Mouse (Mus musculus): ENCODE data around the gene Msmo1. TPM values are rescaled to one million over a fixed set of nuclear protein-coding genes. Genes with fewer than 3 reads are reported as not detected.

Msmo1 gene
- polyA plus RNA-seq, 1 experiment from 2014 or later = 116 TPM

- Histone ChIP-seq H3K4me3 (ENCODE audit: low read length) (peak overlapping the region; percentile 81), H3K9me3 (ENCODE audit: control insufficient read depth, low read length) (no peaks in the 10 kb centered on the region), H3K27me3 (ENCODE audit: control insufficient read depth, insufficient read depth, low read length) (no peaks in the 10 kb centered on the region), H3K27ac (ENCODE audit: low read depth, low read length) (no peak overlapping the region), H3K4me2 (replicated peaks; ENCODE audit: low read depth, low read length) (peak overlapping the region; percentile 76), H3K36me3 (ENCODE audit: control insufficient read depth, insufficient read depth, low read length) (peaks cover 18% of the 10 kb centered on the region), H3K4me1 (ENCODE audit: control insufficient read depth, insufficient read depth, low read length) (peaks cover 10% of the 10 kb centered on the region; the same call in 1 of the 2 replicates), H3K9ac (ENCODE audit: low read depth, low read length) (peak overlapping the region; percentile 63)
- ATAC-seq (ENCODE audit: low FRiP score, low TSS enrichment) = no peak
- 9% methylated on average over 9 of the region's 9 CpGs for WGBS
Measured at GRCm38 (mm10) chr8:64732596-64732995, 996 bp downstream of the Msmo1 start.

DNA sequence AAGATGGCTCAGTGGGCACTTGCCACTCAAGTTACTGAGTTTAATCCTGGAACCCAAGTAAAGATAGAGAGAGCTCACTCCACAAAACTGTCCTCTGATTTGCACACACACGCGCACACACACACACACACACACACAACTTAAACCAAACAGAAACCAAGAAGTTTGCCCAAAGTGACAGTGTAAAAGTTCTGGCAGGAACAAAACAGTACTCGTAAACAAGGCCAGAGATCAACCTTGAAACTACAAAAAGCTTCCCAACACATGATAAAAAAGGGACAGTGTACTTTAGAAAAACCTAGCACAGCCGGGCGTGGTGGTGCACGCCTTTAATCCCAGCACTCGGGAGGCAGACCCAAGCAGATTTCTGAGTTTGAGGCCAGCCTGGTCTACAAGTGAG, 5.4 kb downstream of the Msmo1 start:
- no peak for ATAC-seq (ENCODE audit: low FRiP score, low TSS enrichment)
- Histone ChIP-seq H3K9me3 (ENCODE audit: control insufficient read depth, low read length) (no peaks in the 10 kb centered on the region), H3K9ac (ENCODE audit: low read depth, low read length) (no peak overlapping the region), H3K4me2 (replicated peaks; ENCODE audit: low read depth, low read length) (no peak overlapping the region), H3K27ac (ENCODE audit: low read depth, low read length) (no peak overlapping the region), H3K36me3 (ENCODE audit: control insufficient read depth, insufficient read depth, low read length) (peaks cover 50% of the 10 kb centered on the region), H3K27me3 (ENCODE audit: control insufficient read depth, insufficient read depth, low read length) (no peaks in the 10 kb centered on the region), H3K4me3 (ENCODE audit: low read length) (no peak overlapping the region), H3K4me1 (ENCODE audit: control insufficient read depth, insufficient read depth, low read length) (peaks cover 10% of the 10 kb centered on the region; the same call in 1 of the 2 replicates)
- WGBS = 95% methylated on average over 7 of the region's 7 CpGs

DNA sequence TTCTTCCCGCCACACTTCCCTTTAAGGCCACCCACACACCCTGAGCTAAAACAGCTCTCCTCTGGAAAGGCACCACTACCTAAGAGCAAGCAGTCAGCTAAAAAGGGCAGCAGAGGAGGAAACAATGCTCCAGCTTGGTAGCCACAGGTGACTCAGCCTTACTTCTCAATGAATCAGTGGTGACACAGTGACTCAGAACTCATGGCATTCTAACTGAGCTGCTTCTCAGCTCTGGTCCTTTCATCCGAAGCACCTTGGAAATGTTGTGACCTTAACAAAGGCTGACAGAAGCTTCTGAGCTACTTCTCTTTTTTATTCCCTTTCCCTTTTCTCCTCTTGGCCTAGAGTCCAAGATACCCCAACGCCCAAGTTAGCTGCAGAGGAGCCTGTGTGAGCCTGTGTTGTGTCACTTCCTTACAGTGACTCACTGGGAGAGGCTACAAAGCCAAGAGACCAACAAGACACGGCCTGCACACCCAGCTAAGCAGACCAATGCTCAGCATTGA, 7.3 kb downstream of the Msmo1 start:
- ATAC-seq (ENCODE audit: low FRiP score, low TSS enrichment) = no peak
- Histone ChIP-seq H3K9ac (ENCODE audit: low read depth, low read length) (no peak overlapping the region), H3K27me3 (ENCODE audit: control insufficient read depth, insufficient read depth, low read length) (no peaks in the 10 kb centered on the region), H3K4me1 (ENCODE audit: control insufficient read depth, insufficient read depth, low read length) (no peaks in the 10 kb centered on the region), H3K27ac (ENCODE audit: low read depth, low read length) (no peak overlapping the region), H3K4me3 (ENCODE audit: low read length) (no peak overlapping the region), H3K36me3 (ENCODE audit: control insufficient read depth, insufficient read depth, low read length) (peaks cover 63% of the 10 kb centered on the region), H3K9me3 (ENCODE audit: control insufficient read depth, low read length) (no peaks in the 10 kb centered on the region), H3K4me2 (replicated peaks; ENCODE audit: low read depth, low read length) (no peak overlapping the region)
- 89% methylated on average over 4 of the region's 4 CpGs for WGBS

DNA sequence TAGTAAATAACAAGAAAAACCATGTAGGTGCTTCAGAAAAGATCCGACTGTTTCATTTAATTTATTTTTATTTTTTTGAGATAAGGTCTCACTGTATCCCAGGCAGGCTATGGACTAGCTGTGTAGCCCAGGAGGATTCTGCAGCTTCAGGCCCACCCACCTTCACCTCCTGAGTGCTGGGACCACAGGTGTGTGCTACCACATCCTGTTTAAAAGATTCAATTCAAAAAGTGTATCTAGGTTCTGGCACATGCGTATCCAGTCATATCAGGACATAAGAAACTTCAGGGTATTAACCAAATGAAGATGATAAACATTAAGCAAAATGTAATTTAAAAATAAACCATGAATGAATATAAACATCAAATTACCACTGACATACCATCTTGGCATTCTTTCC, 10.4 kb downstream of the Msmo1 start:
- Histone ChIP-seq H3K9me3 (ENCODE audit: control insufficient read depth, low read length) (no peaks in the 10 kb centered on the region), H3K36me3 (ENCODE audit: control insufficient read depth, insufficient read depth, low read length) (peaks cover 75% of the 10 kb centered on the region), H3K4me3 (ENCODE audit: low read length) (no peak overlapping the region), H3K27me3 (ENCODE audit: control insufficient read depth, insufficient read depth, low read length) (no peaks in the 10 kb centered on the region), H3K27ac (ENCODE audit: low read depth, low read length) (no peak overlapping the region), H3K4me2 (replicated peaks; ENCODE audit: low read depth, low read length) (no peak overlapping the region), H3K4me1 (ENCODE audit: control insufficient read depth, insufficient read depth, low read length) (no peaks in the 10 kb centered on the region), H3K9ac (ENCODE audit: low read depth, low read length) (no peak overlapping the region)
- 93% methylated on average over 2 of the region's 2 CpGs for WGBS
- no peak for ATAC-seq (ENCODE audit: low FRiP score, low TSS enrichment)

DNA sequence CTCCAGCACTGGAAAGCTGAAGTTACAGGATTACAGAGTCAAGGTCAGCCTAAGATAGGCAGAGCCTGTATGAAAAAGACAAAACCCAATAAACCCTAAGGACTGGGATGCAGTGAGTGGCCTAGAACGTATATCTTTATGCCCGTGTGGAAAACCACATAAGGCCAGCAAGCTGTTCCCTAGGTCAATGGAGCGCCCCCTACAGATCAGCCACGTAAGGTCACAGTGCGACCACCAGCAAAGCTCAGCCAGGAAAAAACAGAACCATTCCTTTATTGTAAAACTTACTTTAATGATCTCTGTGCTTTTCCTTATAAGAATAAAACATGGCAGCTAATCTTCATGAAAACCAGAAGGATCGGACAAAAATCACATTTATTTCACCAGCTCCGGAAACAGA, 15.7 kb downstream of the Msmo1 start:
- H3K9ac ChIP-seq (ENCODE audit: low read depth, low read length) = no peak overlapping the region
- ATAC-seq (ENCODE audit: low FRiP score, low TSS enrichment) = no peak
- WGBS = 87% methylated on average over 7 of the region's 7 CpGs
- no peak overlapping the region for H3K4me2 ChIP-seq (replicated peaks; ENCODE audit: low read depth, low read length)
- H3K27ac ChIP-seq (ENCODE audit: low read depth, low read length) = no peak overlapping the region
- H3K36me3 ChIP-seq (ENCODE audit: control insufficient read depth, insufficient read depth, low read length) = peaks cover 54% of the 10 kb centered on the region
- no peaks in the 10 kb centered on the region for H3K27me3 ChIP-seq (ENCODE audit: control insufficient read depth, insufficient read depth, low read length)
- no peaks in the 10 kb centered on the region for H3K4me1 ChIP-seq (ENCODE audit: control insufficient read depth, insufficient read depth, low read length)
- H3K9me3 ChIP-seq (ENCODE audit: control insufficient read depth, low read length) = no peaks in the 10 kb centered on the region
- no peak overlapping the region for H3K4me3 ChIP-seq (ENCODE audit: low read length)

GRCm38 (mm10) chr8:64712499-64712898, 21.1 kb downstream of the Msmo1 start:
- H3K27me3 ChIP-seq (ENCODE audit: control insufficient read depth, insufficient read depth, low read length) = no peaks in the 10 kb centered on the region
- ATAC-seq (ENCODE audit: low FRiP score, low TSS enrichment) = no peak
- no peak overlapping the region for H3K27ac ChIP-seq (ENCODE audit: low read depth, low read length)
- no peaks in the 10 kb centered on the region for H3K9me3 ChIP-seq (ENCODE audit: control insufficient read depth, low read length)
- 85% methylated on average over 7 of the region's 7 CpGs for WGBS
- H3K9ac ChIP-seq (ENCODE audit: low read depth, low read length) = no peak overlapping the region
- H3K4me2 ChIP-seq (replicated peaks; ENCODE audit: low read depth, low read length) = no peak overlapping the region
- no peak overlapping the region for H3K4me3 ChIP-seq (ENCODE audit: low read length)
- no peaks in the 10 kb centered on the region for H3K4me1 ChIP-seq (ENCODE audit: control insufficient read depth, insufficient read depth, low read length)
- H3K36me3 ChIP-seq (ENCODE audit: control insufficient read depth, insufficient read depth, low read length) = peaks cover 8% of the 10 kb centered on the region

DNA sequence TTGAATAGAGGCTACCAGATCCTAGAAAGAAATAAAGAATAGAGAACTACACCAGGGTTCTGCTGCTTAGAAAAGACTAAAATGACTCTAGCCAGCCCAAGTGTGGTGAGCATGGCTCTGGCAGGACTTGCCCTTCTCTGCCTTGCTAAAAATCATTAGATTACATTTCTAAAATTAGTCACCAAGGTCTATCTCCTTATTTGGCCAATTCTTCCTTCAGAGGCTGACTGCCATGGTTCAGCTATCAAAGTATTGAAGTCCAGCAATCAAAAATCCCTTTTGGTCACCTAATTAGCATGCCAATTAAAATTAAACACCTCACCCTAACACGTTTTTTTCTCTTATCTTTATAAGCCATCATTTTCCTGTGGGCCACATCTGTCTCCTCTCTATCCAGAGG, 22.0 kb downstream of the Msmo1 start:
- Histone ChIP-seq H3K9ac (ENCODE audit: low read depth, low read length) (no peak overlapping the region), H3K4me1 (ENCODE audit: control insufficient read depth, insufficient read depth, low read length) (no peaks in the 10 kb centered on the region), H3K27me3 (ENCODE audit: control insufficient read depth, insufficient read depth, low read length) (no peaks in the 10 kb centered on the region), H3K36me3 (ENCODE audit: control insufficient read depth, insufficient read depth, low read length) (peaks cover 2% of the 10 kb centered on the region; the same call in 1 of the 2 replicates), H3K4me2 (replicated peaks; ENCODE audit: low read depth, low read length) (no peak overlapping the region), H3K9me3 (ENCODE audit: control insufficient read depth, low read length) (no peaks in the 10 kb centered on the region), H3K4me3 (ENCODE audit: low read length) (no peak overlapping the region), H3K27ac (ENCODE audit: low read depth, low read length) (no peak overlapping the region)
- ATAC-seq (ENCODE audit: low FRiP score, low TSS enrichment) = no peak
- 22% methylated on average over 1 of the region's 1 CpGs for WGBS

GRCm38 (mm10) chr8:64707481-64707880, 26.1 kb downstream of the Msmo1 start:
- ATAC-seq (ENCODE audit: low FRiP score, low TSS enrichment) = no peak
- Histone ChIP-seq H3K27ac (ENCODE audit: low read depth, low read length) (no peak overlapping the region), H3K4me3 (ENCODE audit: low read length) (no peak overlapping the region), H3K4me2 (replicated peaks; ENCODE audit: low read depth, low read length) (no peak overlapping the region), H3K4me1 (ENCODE audit: control insufficient read depth, insufficient read depth, low read length) (no peaks in the 10 kb centered on the region), H3K9me3 (ENCODE audit: control insufficient read depth, low read length) (no peaks in the 10 kb centered on the region), H3K36me3 (ENCODE audit: control insufficient read depth, insufficient read depth, low read length) (no peaks in the 10 kb centered on the region), H3K27me3 (ENCODE audit: control insufficient read depth, insufficient read depth, low read length) (no peaks in the 10 kb centered on the region), H3K9ac (ENCODE audit: low read depth, low read length) (no peak overlapping the region)

GRCm38 (mm10) chr8:64703191-64703590, 30.4 kb downstream of the Msmo1 start:
- Histone ChIP-seq H3K27me3 (ENCODE audit: control insufficient read depth, insufficient read depth, low read length) (no peaks in the 10 kb centered on the region), H3K9me3 (ENCODE audit: control insufficient read depth, low read length) (no peaks in the 10 kb centered on the region), H3K4me1 (ENCODE audit: control insufficient read depth, insufficient read depth, low read length) (no peaks in the 10 kb centered on the region), H3K27ac (ENCODE audit: low read depth, low read length) (no peak overlapping the region), H3K4me2 (replicated peaks; ENCODE audit: low read depth, low read length) (no peak overlapping the region), H3K4me3 (ENCODE audit: low read length) (no peak overlapping the region), H3K9ac (ENCODE audit: low read depth, low read length) (no peak overlapping the region), H3K36me3 (ENCODE audit: control insufficient read depth, insufficient read depth, low read length) (no peaks in the 10 kb centered on the region)
- 81% methylated on average over 1 of the region's 1 CpGs for WGBS
- no peak for ATAC-seq (ENCODE audit: low FRiP score, low TSS enrichment)

Measured in kidney, embryonic 14.5 days (tissue).